Mouse (Mus musculus) MEL (cell line): ENCODE measurements at regions not wholly inside any gene's neighbourhood (a gene's known extent, or its start where the extent isn't known, plus 50 kb on each side); places are given as distances from the start of the nearest gene placed in this dataset.

Source experiments
- DNase-seq: peaks from one replicate; pipeline ENCODE4 v3.0.0; 2011; ENCODE audit warnings: low read depth, low spot score
- H3K27ac ChIP-seq: 2 replicates; pipeline ENCODE4 v1.5.1; 2012; ENCODE audit warnings: low read depth, mild to moderate bottlenecking, control low read depth, low read length, moderate library complexity; ENCODE audit not compliant: control insufficient read depth
- H3K27me3 ChIP-seq, 2 experiments: fragments of 150-350 bp in 1 of 2; sonication (generic) in 1 of 2; 2 replicates each; pipeline ENCODE4 v1.6.1; 2012; ENCODE audit warnings: low read length in 2 of 2, mild to moderate bottlenecking in 2 of 2, improper control_type of control experiment in 1 of 2, moderate library complexity in 1 of 2; ENCODE audit not compliant: insufficient read depth in 2 of 2, control insufficient read depth in 1 of 2
- H3K36me3 ChIP-seq, 2 experiments: 2 replicates each; pipeline ENCODE4 v1.6.1; 2012 to 2014; ENCODE audit warnings: low read length in 2 of 2, improper control_type of control experiment in 1 of 2, inconsistent platforms in 1 of 2, mild to moderate bottlenecking in 1 of 2; ENCODE audit not compliant: insufficient read depth in 2 of 2, control insufficient read depth in 1 of 2
- H3K4me1 ChIP-seq, 2 experiments: fragments of 150-350 bp in 1 of 2; sonication (generic) in 1 of 2; 2 replicates each; pipeline ENCODE4 v1.6.1; 2012; ENCODE audit warnings: low read length in 2 of 2, improper control_type of control experiment in 1 of 2, mild to moderate bottlenecking in 1 of 2; ENCODE audit not compliant: insufficient read depth in 2 of 2, control insufficient read depth in 1 of 2
- H3K4me3 ChIP-seq, 2 experiments: fragments of 150-350 bp in 1 of 2; sonication (generic) in 1 of 2; 2 replicates each; pipeline ENCODE4 v1.5.1; 2012; ENCODE audit warnings: low read depth in 2 of 2, low read length in 2 of 2, mild to moderate bottlenecking in 2 of 2, moderate library complexity in 2 of 2, control low read depth in 1 of 2, improper control_type of control experiment in 1 of 2; ENCODE audit not compliant: control insufficient read depth in 1 of 2, insufficient read depth in 1 of 2
- H3K79me2 ChIP-seq: 2 replicates; pipeline ENCODE4 v1.6.1; 2012; ENCODE audit warnings: mild to moderate bottlenecking, low read length, moderate library complexity; ENCODE audit not compliant: control insufficient read depth, poor library complexity, insufficient read depth
- H3K9ac ChIP-seq: 2 replicates; pipeline ENCODE4 v1.6.1; 2012; ENCODE audit warnings: low read depth, mild to moderate bottlenecking, control low read depth, low read length, moderate library complexity; ENCODE audit not compliant: control insufficient read depth, poor library complexity, severe bottlenecking
- H3K9me3 ChIP-seq: fragments of 150-350 bp; sonication (generic); replicated peaks from 2 replicates; pipeline ENCODE4 v1.6.1; 2012; ENCODE audit warnings: mild to moderate bottlenecking, low read length, improper control_type of control experiment, moderate library complexity; ENCODE audit not compliant: insufficient read depth
- BHLHE40 ChIP-seq: IDR thresholded peaks from 2 replicates; pipeline ENCODE4 v1.6.1; 2012; ENCODE audit warnings: low read depth, mild to moderate bottlenecking, inconsistent platforms, low read length, improper control_type of control experiment, borderline replicate concordance
- CTCF ChIP-seq, 3 experiments: IDR thresholded peaks in 2 of 3; conservative IDR thresholded peaks in 1 of 3; 2 replicates each; pipeline ENCODE4 v1.5.1; 2011 to 2012; ENCODE audit warnings: low read length in 3 of 3, low read depth in 2 of 3, mild to moderate bottlenecking in 2 of 3, improper control_type of control experiment in 1 of 3, inconsistent platforms in 1 of 3, mixed read lengths in 1 of 3, moderate library complexity in 1 of 3; ENCODE audit not compliant: control insufficient read depth in 1 of 3, insufficient read depth in 1 of 3, poor library complexity in 1 of 3, severe bottlenecking in 1 of 3
- E2F4 ChIP-seq: IDR thresholded peaks from 2 replicates; pipeline ENCODE4 v1.6.1; 2011; ENCODE audit warnings: low read depth, low read length, improper control_type of control experiment, borderline replicate concordance
- GABPA ChIP-seq: IDR thresholded peaks from 2 replicates; pipeline ENCODE4 v1.6.1; 2012; ENCODE audit warnings: low read depth, mild to moderate bottlenecking, inconsistent platforms, low read length, improper control_type of control experiment, moderate library complexity
- GATA1 ChIP-seq: IDR thresholded peaks from 2 replicates; pipeline ENCODE4 v1.6.1; 2011; ENCODE audit warnings: low read depth, low read length, improper control_type of control experiment
- MYB ChIP-seq: IDR thresholded peaks from 2 replicates; pipeline ENCODE4 v1.6.1; 2011; ENCODE audit warnings: mild to moderate bottlenecking, low read depth, low read length, improper control_type of control experiment
- NELFE ChIP-seq: IDR thresholded peaks from 2 replicates; pipeline ENCODE4 v1.6.1; 2011; ENCODE audit warnings: low read depth, low read length, improper control_type of control experiment
- NRF1 ChIP-seq: IDR thresholded peaks from 2 replicates; pipeline ENCODE4 v1.6.1; 2014; ENCODE audit warnings: low read depth, mild to moderate bottlenecking, inconsistent platforms, low read length, improper control_type of control experiment, moderate library complexity; ENCODE audit not compliant: poor library complexity, insufficient read depth, severe bottlenecking
- POLR2A ChIP-seq, 2 experiments: IDR thresholded peaks; 2 replicates each; pipeline ENCODE4 v1.6.1; 2011 to 2012; ENCODE audit warnings: low read length in 2 of 2, mild to moderate bottlenecking in 2 of 2, control low read depth in 1 of 2, improper control_type of control experiment in 1 of 2, low read depth in 1 of 2, moderate library complexity in 1 of 2; ENCODE audit not compliant: control insufficient read depth in 1 of 2, insufficient read depth in 1 of 2, poor library complexity in 1 of 2
- POLR2AphosphoS2 ChIP-seq: IDR thresholded peaks from 2 replicates; pipeline ENCODE4 v1.6.1; 2011; ENCODE audit warnings: low read length, improper control_type of control experiment
- POLR2AphosphoS5 ChIP-seq: IDR thresholded peaks from 2 replicates; pipeline ENCODE4 v1.6.1; 2012; ENCODE audit warnings: low read depth, borderline replicate concordance, mild to moderate bottlenecking, inconsistent platforms, low read length, moderate library complexity, mixed read lengths
- SMC3 ChIP-seq: IDR thresholded peaks from 2 replicates; pipeline ENCODE4 v1.6.1; 2011; ENCODE audit warnings: low read depth, low read length, improper control_type of control experiment
- TAL1 ChIP-seq: IDR thresholded peaks from 2 replicates; pipeline ENCODE4 v1.6.1; 2012; ENCODE audit warnings: mild to moderate bottlenecking, inconsistent platforms, low read length, moderate library complexity, mixed read lengths
- UBTF ChIP-seq: IDR thresholded peaks from 2 replicates; pipeline ENCODE4 v1.6.1; 2012; ENCODE audit warnings: low read depth, mild to moderate bottlenecking, inconsistent platforms, low read length, improper control_type of control experiment, moderate library complexity, borderline replicate concordance; ENCODE audit not compliant: insufficient read depth
- USF2 ChIP-seq, 2 experiments: IDR thresholded peaks; 2 replicates each; pipeline ENCODE4 v1.6.1; 2011 to 2012; ENCODE audit warnings: improper control_type of control experiment in 2 of 2, low read length in 2 of 2, borderline replicate concordance in 1 of 2, inconsistent platforms in 1 of 2, low read depth in 1 of 2, mild to moderate bottlenecking in 1 of 2; ENCODE audit not compliant: insufficient read depth in 1 of 2
- ZC3H11A ChIP-seq: IDR thresholded peaks from 2 replicates; pipeline ENCODE4 v1.6.1; 2012; ENCODE audit warnings: low read depth, mild to moderate bottlenecking, inconsistent platforms, low read length, improper control_type of control experiment
- ZKSCAN1 ChIP-seq: IDR thresholded peaks from 2 replicates; pipeline ENCODE4 v1.6.1; 2012; ENCODE audit warnings: low read depth, mild to moderate bottlenecking, inconsistent platforms, low read length, improper control_type of control experiment, moderate library complexity

DNA sequence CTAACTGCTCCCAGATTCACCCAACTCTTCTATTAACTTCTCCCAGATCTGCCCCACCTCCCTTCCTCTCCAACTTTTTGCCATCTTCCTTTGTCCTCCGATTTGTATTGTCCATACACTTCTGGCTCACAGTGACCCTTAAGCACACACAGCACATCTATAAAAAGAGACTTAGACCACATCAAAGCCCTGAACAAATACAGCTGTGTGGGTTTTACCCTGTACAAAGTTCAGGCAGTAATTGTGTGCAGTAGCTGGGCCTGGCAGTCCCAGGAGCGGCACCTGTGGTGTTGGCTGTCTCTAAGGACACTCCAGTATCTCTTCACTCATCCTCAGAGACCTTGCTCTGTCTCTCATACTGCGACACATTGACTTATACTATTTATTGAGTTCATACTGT, 283.2 kb upstream of the Xylt1 start:
- Histone ChIP-seq H3K36me3 (no peaks in the 10 kb centered on the region), H3K4me3 (no peak overlapping the region), H3K27ac (no peak overlapping the region), H3K9me3 (no peaks in the 10 kb centered on the region), H3K79me2 (no peaks in the 10 kb centered on the region), H3K9ac (no peak overlapping the region), H3K4me1 (no peaks in the 10 kb centered on the region), H3K27me3 (no peaks in the 10 kb centered on the region)
- TF ChIP-seq SMC3 (no peak), MYB (no peak), E2F4 (no peak), TAL1 (no peak), ZKSCAN1 (no peak), POLR2AphosphoS2 (no peak), GATA1 (no peak), GABPA (no peak), POLR2A (IDR thresholded peaks at IDR 0.05; ENCODE audit: control insufficient read depth in 1 of 2, insufficient read depth in 1 of 2, low read depth in 1 of 2, low read length in 2 of 2, poor library complexity in 1 of 2) (no peak), USF2 (IDR thresholded peaks at IDR 0.05; ENCODE audit: borderline replicate concordance in 1 of 2, insufficient read depth in 1 of 2, low read depth in 1 of 2, low read length in 2 of 2) (no peak), NRF1 (no peak)
- DNase-seq: no peak

DNA sequence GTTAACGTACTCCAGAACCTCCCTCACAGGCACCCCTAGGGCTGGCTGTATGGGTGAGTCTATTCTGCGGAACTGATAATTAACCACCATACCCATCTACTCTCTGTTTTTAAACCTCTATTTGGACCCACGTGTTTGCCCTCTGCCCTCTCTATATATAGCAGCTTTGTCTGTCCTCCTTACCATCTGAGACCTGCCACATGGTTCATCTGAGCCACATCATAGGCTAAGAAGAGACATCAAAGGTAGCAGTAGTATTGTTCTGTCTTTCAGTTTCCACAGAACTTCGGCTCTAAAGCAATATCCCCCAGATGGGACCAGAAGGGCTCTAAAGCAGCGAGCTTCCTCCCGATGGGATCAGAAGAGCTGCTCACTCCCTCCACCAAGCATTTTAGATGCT, 281.7 kb upstream of the Xylt1 start:
- Histone ChIP-seq H3K36me3 (no peaks in the 10 kb centered on the region), H3K9ac (no peak overlapping the region), H3K79me2 (no peaks in the 10 kb centered on the region), H3K4me3 (no peak overlapping the region), H3K9me3 (no peaks in the 10 kb centered on the region), H3K4me1 (no peaks in the 10 kb centered on the region), H3K27ac (no peak overlapping the region), H3K27me3 (no peaks in the 10 kb centered on the region)
- TF ChIP-seq USF2 (IDR thresholded peaks at IDR 0.05; ENCODE audit: borderline replicate concordance in 1 of 2, insufficient read depth in 1 of 2, low read depth in 1 of 2, low read length in 2 of 2) (no peak), GATA1 (no peak), UBTF (no peak), CTCF (IDR thresholded peaks at IDR 0.05 in 2 of 3, conservative IDR thresholded peaks at IDR 0.05 in 1 of 3; ENCODE audit: control insufficient read depth in 1 of 3, insufficient read depth in 1 of 3, low read depth in 2 of 3, low read length in 3 of 3, poor library complexity in 1 of 3, severe bottlenecking in 1 of 3) (no peak), MYB (no peak), NELFE (no peak), BHLHE40 (no peak), ZC3H11A (no peak), POLR2AphosphoS5 (no peak)
- no peak for DNase-seq
